Mouse (Mus musculus) adrenal gland, postnatal 25 days (tissue): ENCODE data around the gene Podxl2. TPM values are rescaled to one million over a fixed set of nuclear protein-coding genes. Genes with fewer than 3 reads are reported as not detected.

ENCODE experiments used
- DNase-seq: peaks from one replicate; pipeline ENCODE4 v3.0.0; 2021; ENCODE audit warnings: mixed read lengths
- long read RNA-seq: library from polyadenylated mRNA; stranded (forward); transcript quantifications from one replicate; pipeline ENCODE4 v2.0.0, GENCODE M21; 2021
- total RNA-seq: library from RNA; stranded (reverse); gene quantifications from 2 replicates; pipeline ENCODE4 v1.2.3, GENCODE M21; 2021

Podxl2 gene
- 31.4 and 33.5 TPM in 2 replicates for total RNA-seq
- long read RNA-seq, transcript Podxl2-207 (2 exons, 633 nt): minor isoform, 6 of 127 reads
- long read RNA-seq, transcript Podxl2-210 (8 exons, 2,065 nt): major isoform, 95 of 127 reads
- long read RNA-seq, partial matches to known transcripts: 11 of 127 reads
- long read RNA-seq, other reads (novel, unspliced or antisense): 15 of 127 reads

DNA sequence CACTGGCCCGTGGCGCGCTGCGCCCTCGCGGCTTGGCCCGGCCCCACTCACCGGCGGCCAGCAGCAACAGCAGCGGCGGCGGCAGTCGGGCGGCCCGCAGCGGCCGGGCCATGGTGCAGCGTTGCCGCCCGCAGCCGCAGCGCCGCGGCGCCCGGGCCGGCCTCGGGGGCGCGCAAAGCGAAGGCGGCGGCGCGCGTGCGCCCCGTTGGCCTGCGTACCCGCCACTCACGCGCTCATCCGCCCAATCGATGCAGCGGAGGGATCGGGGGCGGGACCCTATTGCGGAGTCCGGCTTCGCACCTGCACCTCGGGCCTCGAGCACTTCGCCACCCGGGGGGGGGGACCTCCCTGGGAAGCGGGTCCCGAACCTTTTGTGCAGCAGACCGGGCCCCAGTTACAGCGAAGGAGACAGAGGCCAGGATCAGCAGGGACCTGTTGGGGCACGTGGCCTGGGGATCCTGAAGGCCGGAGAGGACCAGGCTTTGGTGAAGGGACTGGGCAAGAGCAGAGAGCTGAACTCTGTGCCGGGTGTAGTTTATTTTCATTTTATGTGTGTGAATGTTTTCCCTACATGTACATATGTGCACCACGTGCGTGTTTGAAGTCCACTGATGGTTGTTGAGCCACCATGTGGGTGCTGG lies at the start of gene Podxl2:
Podxl2 (minus strand) TSS at position 177 of the 641 bp plus-strand sequence.
- DNase-seq: peak; percentile 86

DNA sequence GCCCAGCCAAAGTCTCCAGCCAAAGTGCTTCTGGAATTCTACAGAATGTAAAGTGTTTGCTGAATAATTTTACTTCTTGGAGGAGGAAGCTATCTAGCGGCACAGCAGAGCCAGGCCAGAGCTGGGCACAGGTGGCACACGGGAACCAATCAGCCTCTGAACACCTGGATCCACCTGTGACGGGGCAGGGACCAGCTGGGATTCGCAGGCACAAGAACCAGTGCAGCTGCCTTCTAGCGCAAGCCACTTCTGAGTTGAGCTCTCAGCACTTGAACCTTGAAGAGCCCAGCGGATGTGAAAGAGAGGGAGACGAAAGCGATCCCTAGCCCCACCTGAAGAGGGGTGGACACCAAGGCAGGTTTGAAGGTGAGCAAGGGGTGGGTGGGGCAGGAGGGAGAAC lies 44.0 kb upstream of the Podxl2 start:
- DNase-seq: no peak

DNA sequence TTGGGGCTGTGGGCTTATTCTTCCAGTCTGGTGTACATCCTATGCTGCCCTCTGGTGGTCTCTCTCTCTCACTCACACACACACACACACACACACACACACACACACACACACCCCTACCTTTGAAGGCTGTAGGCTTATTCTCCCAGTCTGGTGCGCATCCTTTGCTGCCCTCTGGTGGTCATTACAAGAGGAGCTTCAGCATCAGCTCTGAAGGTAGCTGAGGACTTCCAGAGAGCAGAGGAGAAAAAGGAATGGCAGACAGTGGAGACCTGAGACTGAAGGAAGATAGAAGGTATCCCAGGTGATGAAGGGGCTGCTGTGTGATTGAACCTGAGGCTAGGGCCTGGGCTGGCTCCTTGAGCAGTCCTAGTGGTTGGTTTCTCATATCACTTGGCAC lies 41.3 kb upstream of the Podxl2 start:
- DNase-seq: no peak

DNA sequence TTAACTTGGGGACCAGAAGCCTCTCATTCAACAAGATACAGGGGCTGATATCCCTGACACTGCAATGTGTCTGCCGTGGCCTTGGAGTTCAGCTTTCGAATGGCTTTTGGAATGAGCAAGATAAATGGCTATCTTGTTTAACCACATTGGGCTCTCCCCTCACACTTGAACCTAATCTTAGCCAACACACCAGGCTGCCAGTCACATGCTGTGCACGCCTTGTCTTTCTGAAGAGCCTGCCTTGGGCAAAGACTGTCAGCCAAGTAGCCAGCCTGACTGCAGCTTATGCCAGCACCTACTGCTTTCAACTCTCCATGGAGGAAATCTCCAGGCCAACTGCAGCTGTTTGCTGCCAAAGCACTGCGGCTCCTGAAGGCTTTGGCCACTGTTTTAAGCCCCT lies 40.7 kb upstream of the Podxl2 start:
- DNase-seq: no peak

DNA sequence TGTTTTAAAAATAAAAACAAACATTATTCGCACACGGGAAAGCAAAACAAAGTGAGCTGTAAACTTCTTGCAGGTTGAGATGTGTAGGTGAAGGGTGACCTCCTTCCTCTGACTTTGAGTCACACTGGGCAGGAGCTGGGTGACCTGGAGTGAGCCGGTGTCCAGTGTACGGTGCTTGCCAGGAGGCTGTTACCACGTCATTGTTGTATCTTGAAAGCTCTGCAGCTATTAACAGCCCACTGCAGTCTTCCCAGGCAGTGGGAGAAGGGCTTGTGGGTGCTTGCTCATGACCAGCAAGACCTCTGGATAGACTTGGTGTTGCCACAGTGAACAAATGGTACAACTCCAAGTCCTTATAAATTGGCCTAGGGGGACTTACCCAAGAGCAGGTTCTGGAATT lies 40.0 kb upstream of the Podxl2 start:
- DNase-seq: no peak

- no peak for DNase-seq
These were observed 38.6 kb upstream of the Podxl2 start for GRCm38 (mm10) chr6:88913440-88913839.

GRCm38 (mm10) chr6:88913022-88913421 lies 38.2 kb upstream of the Podxl2 start:
- peak; percentile 32 for DNase-seq

- no peak for DNase-seq
These were observed 34.3 kb upstream of the Podxl2 start for GRCm38 (mm10) chr6:88909151-88909550.

GRCm38 (mm10) chr6:88906369-88907108 lies 31.7 kb upstream of the Podxl2 start:
- DNase-seq: peak; percentile 58

GRCm38 (mm10) chr6:88905042-88905441 lies 30.2 kb upstream of the Podxl2 start:
- no peak for DNase-seq

DNA sequence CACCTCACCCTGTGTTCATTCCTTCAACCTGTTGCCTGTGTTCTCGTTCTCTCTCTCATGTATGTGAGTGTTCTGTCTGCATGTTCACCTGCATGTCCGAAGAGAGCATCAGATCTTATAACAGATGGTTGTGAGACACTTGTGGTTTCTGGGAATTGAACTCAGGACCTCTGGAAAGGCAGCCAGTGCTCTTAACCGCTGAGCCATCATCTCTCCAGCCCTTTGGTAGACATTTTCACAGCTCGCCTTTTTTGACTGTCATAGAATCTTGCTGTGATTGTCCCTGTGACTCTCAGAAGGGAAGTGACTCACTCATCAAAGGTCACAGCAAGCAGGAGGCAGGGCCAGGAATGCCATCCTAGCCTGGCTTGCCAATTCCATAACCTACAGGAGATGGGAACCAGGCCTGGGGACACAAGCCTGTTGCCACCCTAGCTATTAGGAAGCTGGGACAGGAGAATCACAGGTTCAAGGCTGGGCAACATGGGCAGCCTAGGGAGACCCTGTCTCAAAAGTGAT lies 29.7 kb upstream of the Podxl2 start:
- no peak for DNase-seq

- DNase-seq: no peak
These were observed 28.9 kb upstream of the Podxl2 start for GRCm38 (mm10) chr6:88903708-88904107.

- DNase-seq: peak; percentile 93
These were observed 27.3 kb upstream of the Podxl2 start, which contains the start of gene Tpra1 for GRCm38 (mm10) chr6:88901947-88902820. TSS of gene Tpra1 (plus strand) at chr6:88902251.

DNA sequence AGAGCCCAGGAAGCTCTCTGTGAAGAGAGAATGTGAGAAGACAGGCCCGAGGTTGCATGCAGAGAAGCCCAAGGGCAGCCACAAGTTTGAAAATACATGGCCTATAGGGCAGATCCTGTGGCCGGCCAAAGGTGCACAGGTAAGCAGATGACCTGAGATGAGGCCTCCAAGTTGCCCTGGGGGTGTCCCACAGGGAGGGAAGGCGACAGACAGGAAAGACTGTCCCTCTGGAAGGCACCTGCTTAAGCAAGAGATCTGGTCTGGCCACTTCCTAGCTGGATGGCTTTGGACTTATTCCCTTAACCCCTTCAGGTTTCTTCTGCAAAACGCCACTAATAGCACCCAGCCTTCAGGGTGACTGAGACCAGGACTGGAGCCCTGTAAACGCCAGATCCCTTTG lies 26.6 kb upstream of the Podxl2 start:
- no peak for DNase-seq

DNA sequence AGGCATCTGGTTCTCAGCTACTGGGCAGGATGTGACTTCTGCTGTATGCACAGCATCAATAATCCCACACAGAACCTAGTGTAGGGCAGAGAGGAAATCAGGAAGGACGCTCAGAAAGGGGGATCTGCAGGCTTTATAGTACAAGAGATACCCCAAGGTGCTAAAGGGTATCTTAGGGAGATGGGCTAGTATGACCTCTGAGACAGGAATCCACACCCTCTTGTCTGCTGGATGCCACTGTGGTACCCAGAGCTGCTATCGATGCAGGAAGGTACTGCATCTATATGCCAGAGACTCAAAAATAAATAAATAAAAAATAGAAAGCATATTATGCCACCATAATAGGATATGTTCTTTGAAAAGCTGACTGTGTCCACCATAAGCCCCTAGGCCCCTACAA lies 24.8 kb upstream of the Podxl2 start:
- no peak for DNase-seq

DNA sequence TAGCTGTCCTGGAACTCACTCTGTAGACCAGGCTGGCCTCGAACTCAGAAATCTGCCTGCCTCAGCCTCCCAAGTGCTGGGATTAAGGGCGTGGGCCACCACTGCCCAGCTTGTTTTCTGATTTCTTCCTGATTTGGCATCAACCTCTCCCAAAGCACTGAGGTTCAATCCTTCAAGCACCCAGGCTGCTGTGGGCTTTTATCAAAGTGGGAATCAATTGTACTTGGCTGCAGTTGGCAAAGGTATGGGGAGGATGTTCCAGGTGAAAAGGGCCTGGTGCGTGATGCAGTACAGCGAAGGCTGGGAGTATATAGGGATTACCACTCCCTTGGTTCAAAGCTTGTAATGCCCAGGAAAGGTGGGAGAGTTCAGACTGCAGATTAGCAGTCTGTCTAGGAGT lies 24.2 kb upstream of the Podxl2 start:
- no peak for DNase-seq

DNA sequence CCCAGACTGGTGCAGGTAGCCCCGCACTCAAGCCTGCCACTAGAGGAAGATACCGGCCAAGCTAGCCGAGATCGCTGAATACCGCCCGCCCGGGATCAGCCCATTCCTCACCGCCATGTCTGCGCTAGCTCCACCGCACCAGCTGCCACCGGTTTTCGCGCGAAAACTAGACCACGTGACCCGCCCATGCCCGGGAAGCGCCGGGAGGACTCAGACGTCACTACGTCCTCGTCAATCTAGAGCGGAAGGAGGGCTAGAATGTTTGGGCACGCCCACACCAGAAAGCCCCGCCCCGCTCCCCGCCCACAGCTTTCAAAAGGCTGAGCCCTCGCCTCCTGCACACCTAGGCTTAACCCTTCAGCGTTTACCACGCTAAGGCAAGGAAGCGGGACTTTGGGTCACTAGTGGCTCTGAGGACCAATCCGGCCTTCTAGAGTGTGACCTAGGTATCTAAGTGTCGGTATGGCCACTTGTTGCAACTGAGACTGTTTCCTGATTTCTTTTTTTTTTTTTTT lies 23.7 kb upstream of the Podxl2 start, which contains the start of gene Mcm2:
Mcm2 (minus strand) TSS at position 247 of the 515 bp plus-strand sequence.
- peak; percentile 96 for DNase-seq

DNA sequence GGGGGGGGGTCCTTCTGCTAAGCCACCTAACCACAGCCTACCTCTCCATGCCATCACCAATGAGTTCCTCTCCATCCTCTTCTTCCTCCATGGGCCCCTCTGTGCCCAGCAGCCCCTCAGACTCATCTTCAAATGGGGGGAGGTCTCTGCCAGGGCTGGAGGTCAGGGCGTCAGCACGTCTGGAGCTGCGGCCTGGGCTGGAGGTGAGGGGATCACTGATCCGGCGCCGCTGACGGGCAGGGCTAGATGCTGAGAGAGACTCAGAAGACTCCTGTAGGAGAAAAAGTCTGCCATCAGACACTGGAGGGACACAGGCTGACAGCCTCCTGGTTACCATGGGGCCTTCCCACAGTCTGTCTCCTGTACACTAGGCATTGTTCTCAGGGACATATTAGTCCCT lies 22.4 kb upstream of the Podxl2 start:
- no peak for DNase-seq

DNA sequence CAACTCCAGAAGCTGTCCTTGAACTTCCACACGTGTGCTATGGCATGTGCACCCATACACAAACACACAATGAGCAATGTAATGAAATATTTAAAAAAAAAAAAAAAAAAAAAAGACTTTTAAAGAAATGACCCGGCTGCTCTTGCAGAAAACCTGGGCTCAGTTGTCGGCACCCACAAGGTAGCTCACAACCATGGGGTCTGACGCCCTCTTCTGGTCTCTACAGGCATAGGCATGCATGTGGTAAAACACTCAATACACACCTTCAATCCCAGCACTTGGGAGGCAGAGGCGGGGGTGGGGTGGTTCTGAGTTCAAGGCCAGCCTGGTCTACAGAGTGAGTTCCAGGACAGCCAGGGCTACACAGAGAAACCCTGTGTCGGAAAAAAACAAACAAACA lies 21.1 kb upstream of the Podxl2 start:
- no peak for DNase-seq

GRCm38 (mm10) chr6:88893559-88893958 lies 18.7 kb upstream of the Podxl2 start:
- DNase-seq: peak; percentile 75

GRCm38 (mm10) chr6:88890832-88891231 lies 16.0 kb upstream of the Podxl2 start:
- DNase-seq: no peak
